Mouse (Mus musculus) heart, postnatal 0 days (tissue): Measurements from ENCODE around the gene 4930539E08Rik. TPM values are rescaled to one million over a fixed set of nuclear protein-coding genes. Genes with fewer than 3 reads are reported as not detected.

Source experiments
- ATAC-seq: fragments of 200-750 bp; cut with Nextera tagmentation; 2 replicates; pipeline ENCODE4 v1.8.0; 2017; ENCODE audit warnings: low read depth, moderate number of reproducible peaks, moderate library complexity; ENCODE audit not compliant: insufficient read depth
- DNase-seq: peaks from one replicate; pipeline ENCODE4 v3.0.0-alpha.2; 2016; ENCODE audit warnings: low spot score
- H3K27ac ChIP-seq: fragments of 300-500 bp; sonication (generic); 2 replicates; pipeline ENCODE4 v1.5.1; 2014; ENCODE audit warnings: low read depth, mild to moderate bottlenecking
- H3K27me3 ChIP-seq: fragments of 300-500 bp; sonication (generic); 2 replicates; pipeline ENCODE4 v1.6.1; 2014; ENCODE audit warnings: low read length, mixed read lengths; ENCODE audit not compliant: control insufficient read depth, insufficient read depth
- H3K36me3 ChIP-seq: fragments of 300-500 bp; sonication (generic); replicated peaks from 2 replicates; pipeline ENCODE4 v1.6.1; 2014; ENCODE audit warnings: low read length, mixed read lengths; ENCODE audit not compliant: control insufficient read depth, insufficient read depth
- H3K4me1 ChIP-seq: fragments of 300-500 bp; sonication (generic); 2 replicates; pipeline ENCODE4 v1.6.1; 2014; ENCODE audit warnings: antibody characterized with exemption; ENCODE audit not compliant: control insufficient read depth, insufficient read depth
- H3K4me2 ChIP-seq: fragments of 300-500 bp; sonication (generic); 2 replicates; pipeline ENCODE4 v1.6.1; 2014; ENCODE audit warnings: low read depth, mild to moderate bottlenecking, low read length, moderate library complexity
- H3K4me3 ChIP-seq: fragments of 300-500 bp; sonication (generic); 2 replicates; pipeline ENCODE4 v1.5.1; 2014; ENCODE audit warnings: low read depth, low read length
- H3K9ac ChIP-seq: fragments of 300-500 bp; sonication (generic); replicated peaks from 2 replicates; pipeline ENCODE4 v1.6.1; 2014; ENCODE audit warnings: low read depth, low read length, mixed read lengths
- H3K9me3 ChIP-seq: fragments of 300-500 bp; sonication (generic); replicated peaks from 2 replicates; pipeline ENCODE4 v1.6.1; 2016; ENCODE audit warnings: low read length; ENCODE audit not compliant: control insufficient read depth
- CTCF ChIP-seq: IDR thresholded peaks from 2 replicates; pipeline ENCODE4 v1.5.1; 2016; ENCODE audit warnings: antibody characterized with exemption, control low read depth, low read depth
- EP300 ChIP-seq: IDR thresholded peaks from 2 replicates; pipeline ENCODE4 v1.6.1; 2016; ENCODE audit warnings: antibody characterized with exemption, low read depth
- WGBS: fragments of 180-500 bp; shearing (Covaris S2); extraction: QIAGEN DNeasy Blood & Tissue Kit; methylation state at CpG from one replicate; pipeline ENCODE4 v1.1.7; 2014; 5-methylcytosine and 5-hydroxymethylcytosine counted together
- polyA plus RNA-seq: library from polyadenylated mRNA; unstranded; fragments of >200 nt; fragmentation: Nextera tagmentation; extraction: Ambion mirVana; gene quantifications from 2 replicates; pipeline ENCODE4 v1.2.1, GENCODE M21; 2015
- total RNA-seq: library from RNA; depleted of rRNA; stranded (reverse); fragments of >200 nt; gene quantifications from 2 replicates; pipeline ENCODE4 v1.2.3, GENCODE M21; 2014; ENCODE audit warnings: low replicate concordance

Gene 4930539E08Rik
- total and polyA plus RNA-seq, 2 experiments from 2014 or later = 0.03 TPM; not detected in 1

- Histone ChIP-seq H3K36me3 (no peaks in the 10 kb centered on the region), H3K9me3 (no peaks in the 10 kb centered on the region), H3K27me3 (peaks cover 10% of the 10 kb centered on the region), H3K4me1 (no peaks in the 10 kb centered on the region), H3K4me3 (no peak overlapping the region), H3K9ac (no peak overlapping the region), H3K27ac (no peak overlapping the region), H3K4me2 (no peak overlapping the region)
- TF ChIP-seq EP300 (no peak), CTCF (no peak)
- WGBS = 79% methylated on average over 7 of the region's 7 CpGs
- DNase-seq (no peak), ATAC-seq (no peak)
Measured at GRCm38 (mm10) chr17:28907959-28908358, 7.2 kb downstream of the 4930539E08Rik start.

- Histone ChIP-seq H3K4me1 (no peaks in the 10 kb centered on the region), H3K4me3 (no peak overlapping the region), H3K27me3 (peaks cover 10% of the 10 kb centered on the region), H3K4me2 (no peak overlapping the region), H3K9me3 (no peaks in the 10 kb centered on the region), H3K27ac (no peak overlapping the region), H3K36me3 (no peaks in the 10 kb centered on the region), H3K9ac (no peak overlapping the region)
- WGBS = 71% methylated on average over 13 of the region's 13 CpGs
- TF ChIP-seq CTCF (no peak), EP300 (no peak)
- no peak for ATAC-seq
- no peak for DNase-seq
Measured at GRCm38 (mm10) chr17:28905377-28905916, 9.7 kb downstream of the 4930539E08Rik start.

GRCm38 (mm10) chr17:28904546-28905376 is 10.4 kb downstream of the 4930539E08Rik start:
- no peaks in the 10 kb centered on the region for H3K4me1 ChIP-seq
- no peaks in the 10 kb centered on the region for H3K36me3 ChIP-seq
- H3K27me3 ChIP-seq = peaks cover 8% of the 10 kb centered on the region
- H3K4me2 ChIP-seq = no peak overlapping the region
- H3K4me3 ChIP-seq = no peak overlapping the region
- peak; percentile 74 for TF ChIP-seq CTCF
- TF ChIP-seq EP300 = no peak
- H3K9ac ChIP-seq = no peak overlapping the region
- no peak overlapping the region for H3K27ac ChIP-seq
- 27% methylated on average over 23 of the region's 23 CpGs for WGBS
- H3K9me3 ChIP-seq = no peaks in the 10 kb centered on the region
- peak; percentile 36 for DNase-seq
- no peak for ATAC-seq

- Histone ChIP-seq H3K4me1 (no peaks in the 10 kb centered on the region), H3K27ac (no peak overlapping the region), H3K36me3 (no peaks in the 10 kb centered on the region), H3K4me3 (no peak overlapping the region), H3K9ac (no peak overlapping the region), H3K9me3 (no peaks in the 10 kb centered on the region), H3K27me3 (no peaks in the 10 kb centered on the region), H3K4me2 (no peak overlapping the region)
- no peak for ATAC-seq
- DNase-seq = no peak
- WGBS = 60% methylated on average over 4 of the region's 4 CpGs
- TF ChIP-seq CTCF (no peak), EP300 (no peak)
Measured at GRCm38 (mm10) chr17:28901559-28901958, 13.6 kb downstream of the 4930539E08Rik start.

GRCm38 (mm10) chr17:28899427-28899826 is 15.7 kb downstream of the 4930539E08Rik start:
- Histone ChIP-seq H3K4me2 (no peak overlapping the region), H3K4me1 (no peaks in the 10 kb centered on the region), H3K27me3 (no peaks in the 10 kb centered on the region), H3K4me3 (no peak overlapping the region), H3K9ac (no peak overlapping the region), H3K27ac (no peak overlapping the region), H3K36me3 (no peaks in the 10 kb centered on the region), H3K9me3 (no peaks in the 10 kb centered on the region)
- ATAC-seq = no peak
- 64% methylated on average over 19 of the region's 19 CpGs for WGBS
- DNase-seq = no peak
- no peak for TF ChIP-seq EP300
- no peak for TF ChIP-seq CTCF
